Mouse (Mus musculus): ENCODE data around the gene Npvf.

- TF ChIP-seq CTCF (IDR thresholded peaks at IDR 0.05; ENCODE audit: control insufficient read depth, insufficient read depth, low read length) (no peak), POLR2A (IDR thresholded peaks at IDR 0.05; ENCODE audit: borderline replicate concordance, control insufficient read depth, low read depth, low read length) (no peak)
Observed at GRCm38 (mm10) chr6:50664193-50664592, 10.0 kb upstream of the Npvf start.

All from bone marrow, adult 2 months (tissue).